8 mouse cellular contexts compared by ENCODE assay signal in the genomic region with DNA sequence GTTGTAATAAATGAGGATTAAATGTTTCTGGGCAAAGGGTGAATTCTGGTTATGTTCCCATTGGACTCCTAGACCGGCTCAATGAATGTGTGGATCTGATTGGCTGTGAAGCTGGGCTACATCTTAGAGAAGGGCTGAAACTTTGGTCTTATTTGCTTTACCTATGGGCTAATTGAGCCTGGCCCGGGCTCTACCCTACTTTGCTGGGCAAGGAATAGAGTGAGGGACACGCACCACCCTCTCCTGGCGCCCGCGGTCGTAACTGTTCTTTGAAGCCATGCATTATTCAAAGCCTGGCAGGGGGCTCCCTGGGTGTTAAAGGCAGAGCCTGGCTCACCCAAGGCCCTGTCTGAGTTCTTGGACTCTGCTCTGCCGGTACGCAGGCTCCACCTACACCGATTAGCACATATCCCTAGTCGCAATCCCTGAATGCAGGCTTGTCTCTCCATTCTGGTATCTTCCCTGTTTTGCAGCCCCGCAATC. TPM values are rescaled to one million over a fixed set of nuclear protein-coding genes. Genes with fewer than 3 reads are reported as not detected.
DNase-seq lines count a peak whose midpoint lies in the region; ATAC-seq and TF ChIP-seq lines count a peak whose summit lies in the region.

No protein-coding gene starts in this region.

- in situ Hi-C loops in ES-E14 (cut with MboI; ENCODE audit: low sequenced_read_pairs in 2 of 2, unreplicated experiment in 2 of 2): no loop called here

- peaks cover 32% of the 10 kb centered on the region for H3K27me3 ChIP-seq in embryonic facial prominence, embryonic 14.5 days (replicated peaks; ENCODE audit: control insufficient read depth, insufficient read depth, low read length)
- H3K27me3 ChIP-seq in kidney, adult 2 months (replicated peaks; ENCODE audit: control insufficient read depth, insufficient read depth, low read length): no peaks in the 10 kb centered on the region
- H3K27me3 ChIP-seq in liver, embryonic 16.5 days (ENCODE audit: control insufficient read depth, insufficient read depth, low read depth, low read length): no peaks in the 10 kb centered on the region

- peak; percentile 24 for TF ChIP-seq POLR2A in kidney, adult 2 months (IDR thresholded peaks at IDR 0.05; ENCODE audit: low read depth, low read length)

- no peak overlapping the region for H3K27ac ChIP-seq in ES-E14 (ENCODE audit: insufficient read depth, low read depth, low read length, poor library complexity, severe bottlenecking)
- no peak overlapping the region for H3K27ac ChIP-seq in embryonic facial prominence, embryonic 14.5 days (replicated peaks; ENCODE audit: low read depth, low read length)
- peak overlapping the region; percentile 79 for H3K27ac ChIP-seq in kidney, adult 2 months (ENCODE audit: insufficient read depth, low read depth, low read length)
- H3K27ac ChIP-seq in liver, embryonic 16.5 days (ENCODE audit: low read length): peak overlapping the region; percentile 76

- H3K4me2 ChIP-seq in embryonic facial prominence, embryonic 14.5 days (ENCODE audit: low read depth, low read length): peak overlapping the region; percentile 36
- peak overlapping the region; percentile 54 for H3K4me2 ChIP-seq in liver, embryonic 16.5 days (ENCODE audit: low read depth, low read length)

- peaks cover 19% of the 10 kb centered on the region; the same call in 1 of the 2 replicates for H3K36me3 ChIP-seq in ES-E14 (ENCODE audit: control insufficient read depth, insufficient read depth, low read length, poor library complexity, severe bottlenecking)
- H3K36me3 ChIP-seq in embryonic facial prominence, embryonic 14.5 days (ENCODE audit: control insufficient read depth, insufficient read depth, low read length): no peaks in the 10 kb centered on the region
- H3K36me3 ChIP-seq in kidney, adult 2 months (ENCODE audit: control insufficient read depth, insufficient read depth, low read length): no peaks in the 10 kb centered on the region
- peaks cover 7% of the 10 kb centered on the region for H3K36me3 ChIP-seq in liver, embryonic 16.5 days (ENCODE audit: control insufficient read depth, insufficient read depth)

- ATAC-seq in embryonic facial prominence, embryonic 14.5 days (ENCODE audit: low read depth): no peak
- ATAC-seq in liver, embryonic 16.5 days (ENCODE audit: low read depth): no peak
- ATAC-seq in granulocyte monocyte progenitor cell, adult 5-6 weeks (replicated peaks; ENCODE audit: poor library complexity, severe bottlenecking): no peak
- no peak for ATAC-seq in megakaryocyte, adult 5-6 weeks (ENCODE audit: poor library complexity, severe bottlenecking)

- peaks cover 0 to 9% of the 10 kb centered on the region in 2 experiments; a peak in 1 of 4 replicates for H3K4me1 ChIP-seq in ES-E14 (ENCODE audit: control insufficient read depth in 2 of 2, insufficient read depth in 2 of 2, low read length in 2 of 2, poor library complexity in 1 of 2)
- peaks cover 12% of the 10 kb centered on the region for H3K4me1 ChIP-seq in embryonic facial prominence, embryonic 14.5 days (ENCODE audit: control insufficient read depth, insufficient read depth, low read length)
- peaks cover 13% of the 10 kb centered on the region for H3K4me1 ChIP-seq in kidney, adult 2 months (ENCODE audit: control insufficient read depth, insufficient read depth, low read length)
- H3K4me1 ChIP-seq in liver, embryonic 16.5 days (ENCODE audit: control insufficient read depth, low read depth, low read length): peaks cover 83% of the 10 kb centered on the region

- peak overlapping the region; percentile 50 to 73 for H3K4me3 ChIP-seq in ES-E14 (ENCODE audit: insufficient read depth in 1 of 2, low read depth in 1 of 2, low read length in 2 of 2, poor library complexity in 1 of 2, severe bottlenecking in 1 of 2)
- peak overlapping the region; percentile 24 for H3K4me3 ChIP-seq in embryonic facial prominence, embryonic 14.5 days (ENCODE audit: low read depth, low read length)
- H3K4me3 ChIP-seq in kidney, adult 2 months (ENCODE audit: insufficient read depth, low read depth, low read length): peak overlapping the region; percentile 44
- peak overlapping the region; percentile 46 for H3K4me3 ChIP-seq in liver, embryonic 16.5 days (ENCODE audit: low read depth, low read length)

- peak overlapping the region; percentile 65 for H3K9ac ChIP-seq in ES-E14 (ENCODE audit: insufficient read depth, low read depth, low read length, poor library complexity, severe bottlenecking)
- H3K9ac ChIP-seq in embryonic facial prominence, embryonic 14.5 days (ENCODE audit: low read depth, low read length): peak overlapping the region; percentile 42
- peak overlapping the region; percentile 45 for H3K9ac ChIP-seq in liver, embryonic 16.5 days (ENCODE audit: low read depth, low read length)

- no peaks in the 10 kb centered on the region for H3K9me3 ChIP-seq in ES-E14 (ENCODE audit: control insufficient read depth, insufficient read depth, low read depth, low read length)
- H3K9me3 ChIP-seq in embryonic facial prominence, embryonic 14.5 days (ENCODE audit: control insufficient read depth, low read length): no peaks in the 10 kb centered on the region
- no peaks in the 10 kb centered on the region for H3K9me3 ChIP-seq in liver, embryonic 16.5 days (replicated peaks; ENCODE audit: control insufficient read depth, low read length)

- TF ChIP-seq CTCF in kidney, adult 2 months (conservative IDR thresholded peaks at IDR 0.05; ENCODE audit: insufficient read depth, insufficient read length, low read depth, low read length): no peak

- no peak for DNase-seq in ES-E14 (ENCODE audit: low read depth, low spot score)
- DNase-seq in embryonic facial prominence, embryonic 14.5 days (ENCODE audit: low spot score): no peak
- DNase-seq in kidney, adult 2 months: peak; percentile 88
- DNase-seq in retina, postnatal 1 day: no peak
- no peak for DNase-seq in natural killer cell, adult 2 months (ENCODE audit: low spot score in 2 of 2)

- 22% methylated on average over 12 of the region's 12 CpGs for WGBS in embryonic facial prominence, embryonic 14.5 days
- WGBS in kidney, adult 2 months: 38% methylated on average over 12 of the region's 12 CpGs
- WGBS in liver, embryonic 16.5 days (ENCODE audit: insufficient replicate concordance): 38% methylated on average over 12 of the region's 12 CpGs

TF ChIP-seq in ES-E14, 5 proteins besides CTCF, POLR2A, EP300 and RAD21 (continues in another document):
- TF ChIP-seq ZNF384 (IDR thresholded peaks at IDR 0.05; ENCODE audit: low read depth, low read length) (no peak), MAFK (IDR thresholded peaks at IDR 0.05; ENCODE audit: insufficient read depth, low read depth, low read length) (no peak), HCFC1 (IDR thresholded peaks at IDR 0.05; ENCODE audit: borderline replicate concordance, insufficient read depth, low read length) (no peak), CHD2 (IDR thresholded peaks at IDR 0.05; ENCODE audit: low read depth, low read length) (no peak)

RNA-seq across cellular contexts. Expression of gene Mpst, which starts 3.4 kb away (rescaled TPM):
- total RNA-seq in ES-E14 (2012; rRNA removed): 15.1 and 18.8 TPM in 2 replicates
- polyA plus RNA-seq in embryonic facial prominence, embryonic 14.5 days (2014; fragmentation: Nextera tagmentation; extraction: Ambion mirVana): 3.0 and 3.5 TPM in 2 replicates
- polyA plus RNA-seq in kidney, adult 2 months (2012; rRNA removed): 270 and 419 TPM in 2 replicates
- 5.9 and 7.5 TPM in 2 replicates for polyA plus RNA-seq in liver, embryonic 16.5 days (2015; fragmentation: Nextera tagmentation; extraction: Ambion mirVana)
- 8.4 and 9.1 TPM in 2 replicates for total RNA-seq in granulocyte monocyte progenitor cell, adult 5-6 weeks (2014; fragmentation: Nextera tagmentation)
- 26.2 and 30.2 TPM in 2 replicates for total RNA-seq in granulocyte monocyte progenitor cell, adult 5-6 weeks (2017)
- total RNA-seq in megakaryocyte, adult 5-6 weeks (2015): 3.8 and 5.9 TPM in 2 replicates
- 12.9 and 24.2 TPM in 2 replicates for total RNA-seq in megakaryocyte, adult 5-6 weeks (2017)

RNA-seq across cellular contexts. Expression of gene Tst, which starts 3.9 kb away (rescaled TPM):
- 14.9 and 22.4 TPM in 2 replicates for total RNA-seq in ES-E14 (2012; rRNA removed)
- 35.0 and 39.1 TPM in 2 replicates for polyA plus RNA-seq in embryonic facial prominence, embryonic 14.5 days (2014; fragmentation: Nextera tagmentation; extraction: Ambion mirVana)
- polyA plus RNA-seq in kidney, adult 2 months (2012; rRNA removed): 151 and 161 TPM in 2 replicates
- 240 and 265 TPM in 2 replicates for polyA plus RNA-seq in liver, embryonic 16.5 days (2015; fragmentation: Nextera tagmentation; extraction: Ambion mirVana)
- total RNA-seq in granulocyte monocyte progenitor cell, adult 5-6 weeks (2014; fragmentation: Nextera tagmentation): 18.7 and 29.9 TPM in 2 replicates
- total RNA-seq in granulocyte monocyte progenitor cell, adult 5-6 weeks (2017): 12.6 and 16.5 TPM in 2 replicates
- total RNA-seq in megakaryocyte, adult 5-6 weeks (2015): 9.8 and 10.4 TPM in 2 replicates
- total RNA-seq in megakaryocyte, adult 5-6 weeks (2017): 3.3 and 8.8 TPM in 2 replicates

RNA-seq across cellular contexts. Expression of gene Tex33, which starts 13.9 kb away (rescaled TPM):
- not detected in 2 replicates for total RNA-seq in ES-E14 (2012; rRNA removed)
- polyA plus RNA-seq in embryonic facial prominence, embryonic 14.5 days (2014; fragmentation: Nextera tagmentation; extraction: Ambion mirVana): not detected in 2 replicates
- polyA plus RNA-seq in kidney, adult 2 months (2012; rRNA removed): 0.41 and 0.48 TPM in 2 replicates
- polyA plus RNA-seq in liver, embryonic 16.5 days (2015; fragmentation: Nextera tagmentation; extraction: Ambion mirVana): 0.13 TPM in 1 of 2 replicates, not detected in the other
- not detected in 2 replicates for total RNA-seq in granulocyte monocyte progenitor cell, adult 5-6 weeks (2014; fragmentation: Nextera tagmentation)
- total RNA-seq in granulocyte monocyte progenitor cell, adult 5-6 weeks (2017): not detected in 2 replicates
- not detected in 2 replicates for total RNA-seq in megakaryocyte, adult 5-6 weeks (2015)
- total RNA-seq in megakaryocyte, adult 5-6 weeks (2017): not detected in 2 replicates

RNA-seq across cellular contexts. Expression of gene Kctd17, which starts 18.8 kb away (rescaled TPM):
- 24.7 and 28.0 TPM in 2 replicates for total RNA-seq in ES-E14 (2012; rRNA removed)
- 46.9 and 54.1 TPM in 2 replicates for polyA plus RNA-seq in embryonic facial prominence, embryonic 14.5 days (2014; fragmentation: Nextera tagmentation; extraction: Ambion mirVana)
- polyA plus RNA-seq in kidney, adult 2 months (2012; rRNA removed): 163 and 184 TPM in 2 replicates
- 3.6 and 4.9 TPM in 2 replicates for polyA plus RNA-seq in liver, embryonic 16.5 days (2015; fragmentation: Nextera tagmentation; extraction: Ambion mirVana)
- 13.0 and 27.4 TPM in 2 replicates for total RNA-seq in granulocyte monocyte progenitor cell, adult 5-6 weeks (2014; fragmentation: Nextera tagmentation)
- total RNA-seq in granulocyte monocyte progenitor cell, adult 5-6 weeks (2017): 8.3 and 15.4 TPM in 2 replicates
- total RNA-seq in megakaryocyte, adult 5-6 weeks (2015): 8.7 and 9.5 TPM in 2 replicates
- total RNA-seq in megakaryocyte, adult 5-6 weeks (2017): 5.2 and 9.6 TPM in 2 replicates

RNA-seq across cellular contexts. Expression of gene Tmprss6, which starts 58.8 kb away (rescaled TPM):
- total RNA-seq in ES-E14 (2012; rRNA removed): 0.49 and 0.63 TPM in 2 replicates
- polyA plus RNA-seq in embryonic facial prominence, embryonic 14.5 days (2014; fragmentation: Nextera tagmentation; extraction: Ambion mirVana): 1.1 and 1.5 TPM in 2 replicates
- polyA plus RNA-seq in kidney, adult 2 months (2012; rRNA removed): 2.7 and 5.7 TPM in 2 replicates
- 29.6 and 33.7 TPM in 2 replicates for polyA plus RNA-seq in liver, embryonic 16.5 days (2015; fragmentation: Nextera tagmentation; extraction: Ambion mirVana)
- not detected in 2 replicates for total RNA-seq in granulocyte monocyte progenitor cell, adult 5-6 weeks (2014; fragmentation: Nextera tagmentation)
- not detected in 2 replicates for total RNA-seq in granulocyte monocyte progenitor cell, adult 5-6 weeks (2017)
- not detected in 2 replicates for total RNA-seq in megakaryocyte, adult 5-6 weeks (2015)
- total RNA-seq in megakaryocyte, adult 5-6 weeks (2017): not detected in 2 replicates

Comparison
In these comparisons a context has a peak if more than half of its experiments do, and no peak if none do; other contexts are left out.
1. H3K27ac ChIP-seq: peak in kidney, adult 2 months (single experiment) and liver, embryonic 16.5 days (single experiment); none in ES-E14 (single experiment) and embryonic facial prominence, embryonic 14.5 days (single experiment).
2. Peak in every context shown above with its lines, with median percentiles within 50 percentile points of each other: H3K4me3 ChIP-seq and H3K9ac ChIP-seq.